Mouse (Mus musculus): ENCODE data around the gene Mfsd11.
A peak's percentile ranks its signal among the peaks of the same experiment; 100 is the strongest.
"Not testable (repeated sequence)": the region's sequence is repeated elsewhere in the genome, so short reads cannot be mapped to it uniquely, and the experiment has no call there.

Mfsd11 gene

DNA sequence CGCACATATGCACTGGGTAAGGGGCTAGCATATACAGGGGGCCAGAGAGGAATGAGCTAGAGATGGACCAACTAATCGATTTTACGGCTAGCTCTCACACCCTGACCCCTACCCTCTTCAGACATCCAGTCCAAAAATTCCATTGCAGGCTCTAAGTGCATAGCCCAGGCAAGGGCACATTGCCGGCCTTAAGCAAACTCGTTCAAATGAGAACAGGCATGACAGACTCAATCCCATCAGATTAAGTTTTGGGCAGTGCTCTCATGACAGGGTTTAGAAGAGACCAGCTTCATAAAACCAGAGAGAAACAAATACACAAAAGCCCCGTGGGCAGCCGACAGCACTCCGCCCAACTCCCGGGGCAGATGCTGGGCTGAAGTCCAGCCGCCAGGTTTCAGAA is 30.0 kb upstream of the Mfsd11 start:
- DNase-seq: no peak

DNA sequence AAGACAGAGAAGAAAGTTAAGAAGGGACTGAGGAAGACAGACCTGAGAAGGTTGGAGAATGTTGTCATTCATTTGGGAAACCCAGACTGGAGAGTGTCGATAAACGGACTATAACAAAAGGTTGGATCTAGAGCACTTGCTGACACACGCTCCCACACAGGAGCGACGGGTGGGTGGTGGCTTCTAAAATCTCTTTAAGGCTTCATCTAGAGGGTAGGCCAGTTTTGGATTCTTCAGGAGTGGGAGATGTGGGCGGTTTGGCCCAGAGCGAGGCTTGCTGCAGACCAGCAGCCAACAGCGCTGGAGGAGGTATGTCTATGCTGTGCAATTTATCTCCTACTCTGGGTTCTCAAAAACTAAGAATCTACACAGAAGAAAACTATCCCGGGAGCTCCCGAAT is 29.6 kb upstream of the Mfsd11 start:
- no peak for DNase-seq

DNA sequence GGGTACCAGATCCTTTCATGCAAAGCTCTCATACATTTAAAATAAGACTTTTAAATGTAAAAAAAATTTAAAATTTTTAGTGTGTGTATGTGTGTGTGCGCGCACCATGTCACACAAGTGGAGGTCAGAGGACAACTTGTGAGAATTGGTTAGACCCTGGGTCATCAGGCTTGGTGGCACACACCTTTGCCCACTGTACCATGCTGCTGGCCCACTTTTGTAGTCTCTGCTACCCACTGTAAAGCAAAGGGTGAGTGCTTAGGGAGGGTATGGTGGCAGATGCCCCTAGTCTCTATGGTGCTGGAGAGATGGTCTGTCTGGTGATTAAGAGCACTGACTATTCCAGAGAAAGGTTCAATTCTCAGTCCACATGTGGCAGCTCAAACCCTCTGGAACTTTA is 29.0 kb upstream of the Mfsd11 start:
- DNase-seq: no peak

DNA sequence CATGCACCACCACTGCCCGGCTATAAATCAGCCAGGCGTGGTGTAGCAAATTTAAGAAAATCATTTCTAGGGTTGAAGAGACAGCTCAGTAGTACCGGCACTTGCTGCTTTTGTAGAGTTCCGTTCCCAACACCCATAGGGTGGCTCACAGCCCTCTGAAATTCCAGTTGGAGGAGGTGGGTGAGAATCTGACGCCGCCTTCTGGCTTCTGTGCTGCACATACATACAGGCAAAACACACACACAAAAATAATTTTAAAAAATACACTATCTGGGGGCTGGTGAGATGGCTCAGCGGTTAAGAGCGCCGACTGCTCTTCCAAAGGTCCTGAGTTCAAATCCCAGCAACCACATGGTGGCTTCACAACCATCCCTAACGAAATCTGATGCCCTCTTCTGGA is 28.4 kb upstream of the Mfsd11 start:
- DNase-seq: not testable (repeated sequence)

DNA sequence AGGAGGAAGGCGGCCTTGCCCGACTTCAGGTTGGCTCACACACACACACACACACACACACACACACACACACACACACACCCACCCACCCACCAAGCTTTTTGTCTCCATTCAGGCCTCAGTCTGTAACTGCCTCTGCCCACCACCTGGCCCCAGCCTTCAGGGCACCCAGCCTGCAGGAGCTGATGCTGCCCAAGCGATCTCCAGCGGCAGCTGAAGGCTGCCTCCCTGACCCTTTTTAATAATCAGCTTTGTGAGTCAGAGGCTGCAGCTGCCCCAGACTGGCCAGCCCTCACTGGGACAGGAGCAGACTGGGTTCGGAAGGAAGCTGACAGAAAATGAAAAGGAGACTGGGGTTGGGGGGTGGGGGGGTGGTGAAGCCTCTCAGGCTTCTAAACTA is 27.0 kb upstream of the Mfsd11 start:
- DNase-seq: no peak

DNA sequence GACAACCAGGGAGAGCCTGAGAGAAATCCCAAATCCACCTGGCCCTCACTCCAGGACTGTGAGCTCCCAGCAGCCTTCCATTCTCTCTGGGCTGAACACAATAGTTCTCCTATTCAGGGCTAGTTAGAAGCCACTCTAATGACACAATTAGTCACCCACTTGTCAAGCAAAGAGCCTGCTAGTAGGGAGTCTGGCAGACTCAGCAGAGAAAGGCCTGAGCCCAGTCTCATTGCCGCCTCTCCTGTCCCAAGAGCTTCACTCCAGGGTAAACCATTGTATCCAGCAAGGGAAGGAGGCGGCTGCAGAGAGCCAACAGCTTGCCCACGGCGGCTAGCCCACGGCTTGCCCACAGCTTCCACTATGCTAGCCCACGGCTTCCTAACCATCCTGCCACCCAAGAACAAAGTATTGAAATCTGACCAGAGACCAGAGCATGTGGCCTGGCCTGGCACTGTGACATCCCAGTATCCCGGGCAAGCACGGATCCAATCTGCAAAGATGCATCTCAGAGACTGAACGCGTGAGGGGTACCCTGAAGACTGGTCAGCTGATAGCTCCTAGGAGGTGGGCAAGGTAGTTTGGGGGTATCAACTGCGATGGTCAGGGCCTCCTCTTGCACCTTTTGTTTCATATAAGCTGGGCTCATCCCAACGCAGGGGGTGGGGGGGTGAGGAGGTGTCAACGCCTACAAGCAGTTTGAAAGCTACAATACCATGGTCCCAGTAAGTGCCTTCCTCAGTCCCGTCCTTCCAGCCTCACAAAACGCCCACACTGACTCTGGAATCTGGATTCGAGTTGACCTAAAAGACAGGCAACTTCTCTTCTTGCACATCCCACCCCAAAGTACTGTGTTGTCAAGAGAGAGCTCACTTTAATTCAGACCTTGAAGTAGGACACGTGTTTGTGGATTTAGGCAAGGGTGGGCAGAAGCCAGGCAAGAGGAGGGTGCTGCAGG is 25.4 kb upstream of the Mfsd11 start:
- no peak for DNase-seq

DNA sequence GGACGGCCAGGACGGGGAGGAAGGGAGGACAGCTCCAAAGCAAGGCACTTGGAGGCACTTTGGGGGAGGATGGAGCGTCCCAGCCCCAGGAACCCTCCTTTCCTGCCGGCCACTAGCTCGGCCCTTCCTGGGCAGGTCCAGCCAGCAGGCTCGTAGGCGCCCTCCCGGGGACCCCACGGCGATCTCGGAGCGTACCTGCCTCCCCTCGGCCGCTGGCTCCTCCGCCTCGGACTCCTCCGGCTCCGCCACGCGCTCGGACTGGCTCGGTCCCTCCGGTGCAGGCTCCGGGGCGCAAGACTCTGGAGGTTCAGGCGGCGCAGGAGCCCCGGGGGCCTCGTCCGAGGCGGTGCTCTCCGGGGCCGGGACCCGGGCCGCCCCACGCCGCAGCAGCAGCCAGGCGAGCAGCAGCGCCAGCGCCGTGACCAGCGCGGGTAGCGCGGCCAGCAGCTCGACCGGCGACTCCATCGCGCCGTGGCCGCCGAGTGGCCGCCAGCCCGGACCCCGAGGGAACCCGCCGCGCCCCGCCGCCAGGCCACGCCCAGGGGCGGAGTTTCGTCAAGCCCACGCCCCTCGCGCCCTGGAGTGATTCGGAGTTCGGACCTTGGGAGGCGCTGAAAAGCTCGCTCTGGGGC is 24.6 kb upstream of the Mfsd11 start, which contains the start of gene Mxra7:
Gene Mxra7, minus strand, starts transcription at position 513 of the 632 bp plus-strand sequence.
- DNase-seq: peak; percentile 60

DNA sequence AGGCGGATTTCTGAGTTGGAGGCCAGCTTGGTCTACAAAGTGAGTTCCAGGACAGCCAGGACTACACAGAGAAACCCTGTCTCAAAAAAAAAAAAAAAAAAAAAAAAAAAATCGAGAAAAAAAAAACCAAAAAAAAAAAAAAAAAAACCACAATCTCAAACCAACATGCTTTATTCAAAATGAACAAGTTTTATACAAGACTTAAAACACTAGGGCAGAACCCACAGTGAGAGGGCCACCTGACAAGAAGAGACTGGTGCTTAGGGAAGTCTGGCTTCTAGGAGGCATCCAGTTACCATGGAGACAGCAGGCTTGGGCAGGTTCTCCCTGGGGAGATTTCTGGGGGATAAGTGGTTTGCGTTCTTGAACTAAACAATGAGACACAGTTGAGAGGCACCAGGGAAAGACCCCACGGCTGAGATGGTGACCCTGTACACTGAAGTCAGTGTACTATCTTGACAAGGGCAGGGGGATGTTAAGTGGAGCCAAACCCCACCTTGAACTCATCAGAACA is 20.0 kb upstream of the Mfsd11 start:
- DNase-seq: no peak

DNA sequence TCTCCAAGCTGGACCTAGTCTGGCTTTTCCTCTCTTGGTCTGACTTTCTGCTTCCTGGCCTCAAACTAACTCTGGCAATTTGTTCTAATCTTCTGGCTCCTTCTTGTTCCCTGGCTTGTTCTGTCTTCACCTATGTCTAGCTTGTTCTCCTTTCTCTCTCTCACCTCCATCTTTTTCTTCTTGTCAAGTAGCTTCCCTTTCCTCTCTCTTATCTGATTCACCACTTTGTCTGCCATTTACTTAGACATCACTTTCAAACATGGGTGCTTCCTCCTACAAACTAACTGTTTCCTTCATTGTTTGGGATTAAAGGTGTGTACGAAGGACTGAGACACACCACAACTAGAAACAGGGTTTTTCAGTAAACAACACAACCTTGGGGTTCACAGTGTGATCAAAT is 17.3 kb upstream of the Mfsd11 start:
- DNase-seq: no peak

DNA sequence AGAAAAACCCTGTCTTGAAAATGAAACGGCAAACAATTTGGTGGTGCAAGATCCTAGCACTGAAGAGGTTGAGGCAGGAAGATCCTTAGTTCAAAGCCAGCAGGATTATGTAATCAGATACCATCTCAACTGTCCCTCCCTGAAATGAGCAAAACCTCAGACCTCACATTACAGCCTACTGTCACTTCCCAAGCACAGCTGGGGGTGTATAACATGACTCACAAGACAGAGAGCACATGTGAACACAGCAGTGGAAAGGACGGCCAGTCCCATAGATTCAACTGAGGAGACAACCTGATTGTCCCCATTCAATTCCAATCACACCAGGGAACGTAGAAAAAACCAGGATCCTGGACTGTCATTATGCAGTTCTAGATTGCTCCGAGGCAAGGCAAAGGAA is 16.0 kb upstream of the Mfsd11 start:
- no peak for DNase-seq

DNA sequence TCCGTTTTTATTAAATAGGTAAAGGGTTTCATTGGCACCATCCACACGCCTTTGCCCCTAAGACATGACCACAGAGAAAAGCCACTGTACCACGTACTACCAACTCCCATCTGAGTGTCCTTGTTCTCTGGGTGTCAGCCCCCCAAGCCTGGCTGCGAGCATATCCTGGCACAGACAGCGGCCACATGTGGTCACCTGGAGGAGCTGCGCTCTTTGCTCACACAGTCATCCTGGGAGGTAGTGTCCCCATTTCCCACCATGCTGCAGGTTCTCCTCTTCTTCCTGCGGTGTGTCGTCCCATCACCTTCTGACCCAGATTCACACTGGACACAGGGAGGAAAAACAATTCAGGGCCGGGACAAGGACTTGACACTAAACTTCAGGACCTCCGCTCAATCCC is 14.8 kb upstream of the Mfsd11 start:
- DNase-seq: no peak

DNA sequence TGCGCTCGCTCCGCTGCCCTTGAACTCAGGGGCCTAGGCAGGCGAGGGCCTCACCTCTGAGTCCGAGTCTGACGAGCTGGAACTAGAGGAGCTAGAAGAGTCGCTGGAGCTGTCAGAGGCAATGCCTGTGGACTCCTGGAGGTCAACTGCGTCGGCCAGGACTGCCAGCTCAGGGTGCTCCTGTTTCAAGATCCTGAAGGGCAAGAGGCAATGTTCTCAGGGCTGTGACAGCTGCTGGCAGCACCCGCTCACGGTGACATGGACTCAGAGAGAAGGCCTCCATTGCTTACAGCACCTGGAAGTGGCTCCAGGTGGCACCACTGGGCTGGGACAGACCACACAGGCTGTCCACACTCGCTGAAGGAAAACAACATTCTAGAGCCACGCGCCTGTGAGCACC is 13.3 kb upstream of the Mfsd11 start:
- no peak for DNase-seq

DNA sequence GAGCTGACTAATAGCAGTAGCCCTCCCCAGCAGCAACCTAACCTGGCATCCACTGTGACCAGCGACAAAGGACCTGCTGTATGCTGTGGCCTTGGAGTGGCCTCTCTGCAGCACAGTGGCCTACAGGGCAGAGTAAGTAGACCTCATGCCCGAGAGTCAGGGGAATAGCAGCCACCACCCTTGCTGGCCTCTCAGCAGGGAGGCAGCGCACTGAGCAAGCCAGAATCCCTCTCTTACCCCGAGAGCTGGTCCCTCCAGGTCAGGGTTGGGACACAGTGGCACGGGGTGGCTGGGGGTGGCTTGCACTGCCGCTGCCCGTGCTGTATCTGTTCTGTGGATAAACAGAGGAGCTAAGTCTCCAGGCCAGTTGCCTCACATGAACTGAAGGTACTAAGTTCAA is 12.6 kb upstream of the Mfsd11 start:
- no peak for DNase-seq

DNA sequence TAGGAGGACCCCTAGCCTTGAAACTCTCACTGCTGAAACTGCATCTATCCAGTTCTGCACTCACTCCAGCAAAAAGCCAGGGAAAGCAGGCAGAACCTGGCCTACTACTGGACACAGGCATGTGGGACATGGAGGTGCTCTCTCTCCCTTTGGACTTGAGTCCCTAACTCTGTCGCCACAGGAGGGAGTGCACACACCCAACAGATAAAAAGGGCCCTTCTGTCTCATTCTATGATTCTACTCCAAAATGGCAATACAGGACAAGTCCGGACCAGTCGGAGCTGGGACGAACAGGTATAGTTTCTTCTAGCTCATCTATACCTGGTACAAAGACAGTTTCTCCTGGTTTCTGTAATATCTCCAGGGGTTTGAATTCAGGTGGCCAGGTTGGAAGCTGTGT is 11.5 kb upstream of the Mfsd11 start:
- DNase-seq: no peak

DNA sequence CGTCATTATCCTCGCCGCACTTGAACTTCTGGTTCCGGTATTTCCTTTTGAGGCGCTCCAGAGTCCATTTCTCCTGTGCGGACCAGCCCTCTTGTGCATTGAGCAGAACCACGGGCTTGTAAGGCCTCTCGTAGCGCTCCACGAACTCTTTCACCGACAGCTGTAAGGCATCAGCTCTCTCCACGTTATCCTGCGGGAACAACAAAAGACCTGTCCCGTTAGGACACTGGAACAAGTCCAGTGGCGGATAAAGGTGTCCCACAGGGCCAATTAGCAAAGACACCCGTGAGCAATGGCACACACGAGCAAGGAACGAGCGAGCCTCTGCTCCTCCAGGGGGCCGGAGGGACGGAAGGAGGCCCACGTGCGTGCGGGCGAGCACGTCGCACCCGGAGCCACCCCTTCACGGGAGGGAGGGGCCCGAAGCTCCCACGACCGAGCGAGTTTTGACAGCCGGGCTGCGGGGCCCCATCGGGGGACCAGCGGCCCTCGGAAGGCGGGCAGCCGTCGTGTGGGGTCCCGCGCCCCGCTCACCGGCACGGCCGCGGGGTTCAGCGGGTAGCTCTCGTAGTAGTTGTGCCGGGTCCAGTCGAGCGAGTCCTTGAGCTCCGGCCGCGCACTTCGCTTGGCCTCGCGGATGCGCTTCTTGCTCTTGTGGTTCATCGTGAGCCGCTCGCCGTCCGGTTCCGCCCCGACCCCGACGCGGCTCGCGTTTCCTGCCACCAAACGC is 9.5 kb upstream of the Mfsd11 start:
- peak; percentile 79 for DNase-seq

DNA sequence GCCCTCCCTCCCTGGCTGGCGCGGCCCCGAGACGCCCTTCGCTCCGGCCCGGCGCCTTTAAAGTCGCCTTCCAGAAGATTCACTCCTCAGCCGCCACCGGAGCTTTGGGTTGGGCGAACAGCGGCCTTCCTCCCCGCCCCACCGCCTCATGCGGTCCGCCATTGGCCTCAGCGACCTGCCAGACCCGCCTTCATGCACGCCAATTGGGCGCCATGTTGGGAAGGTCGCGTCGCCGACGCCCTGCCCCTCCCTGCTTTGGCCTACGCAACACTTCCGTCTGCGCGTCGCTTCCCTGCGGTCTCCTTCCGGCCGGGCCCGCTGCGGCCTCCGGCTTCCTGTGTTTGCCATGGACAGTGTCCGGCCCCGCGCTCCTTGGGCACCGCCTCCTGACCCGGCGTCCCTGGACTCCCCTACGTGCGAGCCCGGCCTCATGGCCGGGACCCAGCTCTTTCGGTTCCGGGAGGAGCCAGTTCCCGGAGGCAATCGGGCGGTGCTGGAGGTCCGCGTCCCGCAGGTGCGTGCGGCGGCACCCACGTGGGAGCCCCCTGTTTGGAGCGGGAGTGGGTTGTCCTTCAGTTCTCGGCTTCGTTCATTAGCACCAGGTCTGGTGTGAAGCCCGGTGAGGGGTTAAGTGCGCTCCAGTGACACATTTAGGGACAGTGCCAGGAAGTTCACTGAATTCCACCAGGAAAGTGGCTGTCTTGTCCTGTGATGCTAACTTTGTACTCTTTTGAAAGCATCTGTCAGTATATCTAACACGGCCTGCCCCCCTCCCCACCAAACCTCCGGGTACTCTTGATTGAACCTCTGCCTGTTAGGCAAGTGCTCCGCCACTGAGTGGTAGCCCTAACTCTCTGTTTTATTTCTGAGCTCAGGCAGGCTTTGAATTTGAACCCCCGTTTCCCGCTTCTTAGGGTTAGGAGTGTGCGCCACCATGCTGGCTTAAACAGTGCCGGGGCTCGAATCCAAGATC is 8.7 kb upstream of the Mfsd11 start, which contains the start of the genes Mettl23 and Jmjd6:
Gene Mettl23, plus strand, starts transcription at position 18 of the 973 bp plus-strand sequence.
Gene Jmjd6, minus strand, starts transcription at position 189 of the 973 bp plus-strand sequence.
- DNase-seq: peak; percentile 98

DNA sequence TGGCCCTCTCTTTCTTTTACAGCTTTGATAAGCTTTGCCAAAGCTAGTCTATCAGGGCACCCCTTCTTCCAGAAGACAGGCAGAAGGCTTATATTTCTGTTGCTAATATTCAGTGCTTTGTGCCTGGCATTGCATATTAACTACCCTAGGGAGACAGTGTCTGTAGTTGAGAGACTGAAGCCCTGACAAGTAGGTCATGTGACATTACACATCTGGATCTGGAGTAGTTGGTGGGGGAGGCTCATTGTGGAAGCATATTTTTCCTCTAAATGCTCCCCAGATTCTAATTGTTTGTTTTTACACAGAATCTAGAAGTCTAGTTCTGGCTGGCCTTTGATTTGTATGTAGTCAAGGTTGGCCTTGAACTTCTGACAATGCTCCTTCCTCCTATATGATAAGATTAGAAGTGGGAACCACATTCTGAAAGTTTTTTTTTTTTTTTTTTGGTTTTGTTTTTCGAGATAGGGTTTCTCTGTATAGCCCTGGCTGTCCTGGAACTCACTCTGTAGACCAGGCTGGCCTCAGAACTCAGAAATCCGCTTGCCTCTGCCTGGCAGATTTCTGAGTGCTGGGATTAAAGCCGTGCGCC is 5.6 kb upstream of the Mfsd11 start:
- DNase-seq: no peak

DNA sequence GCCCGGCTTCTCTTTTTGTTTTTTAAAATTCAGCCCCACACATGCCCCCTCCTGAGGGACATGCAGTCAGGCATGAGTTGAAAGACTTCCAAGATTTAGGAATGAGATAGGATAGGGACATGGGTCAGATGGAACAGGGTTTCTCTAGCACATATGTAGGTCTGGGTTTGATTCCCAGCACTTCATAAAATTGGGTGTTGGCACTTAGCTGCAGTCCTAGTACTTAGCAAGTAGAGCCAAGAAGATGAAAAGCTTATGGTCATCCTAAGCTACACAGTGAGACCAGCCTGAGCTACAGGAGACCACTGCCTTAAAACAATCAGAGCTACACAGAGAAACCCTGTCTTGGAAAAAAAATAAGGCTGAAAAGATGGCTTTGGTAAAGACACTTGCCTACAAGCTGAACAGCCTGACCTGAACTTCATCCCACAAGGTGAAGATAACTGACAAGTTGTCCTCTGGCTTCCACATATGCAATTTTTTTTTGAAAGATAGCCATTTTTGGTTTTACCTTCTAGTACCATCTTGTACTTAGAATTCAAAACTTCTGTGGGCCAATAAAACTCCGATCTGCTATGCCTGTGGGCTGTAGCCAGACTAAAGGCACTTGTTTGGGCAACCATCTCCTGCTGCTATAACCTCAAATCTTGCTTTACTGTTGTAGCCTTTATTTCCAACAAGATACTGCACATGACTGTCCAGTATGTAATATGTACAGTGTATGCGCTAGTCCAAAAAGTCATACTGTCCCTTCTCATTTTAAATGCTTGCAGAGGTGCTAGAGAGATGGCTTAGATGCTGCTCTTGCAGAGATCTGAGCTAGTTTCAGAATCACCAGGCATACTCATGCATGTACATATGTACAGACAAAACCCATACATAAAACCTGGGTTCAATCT is 4.8 kb upstream of the Mfsd11 start:
- no peak for DNase-seq

DNA sequence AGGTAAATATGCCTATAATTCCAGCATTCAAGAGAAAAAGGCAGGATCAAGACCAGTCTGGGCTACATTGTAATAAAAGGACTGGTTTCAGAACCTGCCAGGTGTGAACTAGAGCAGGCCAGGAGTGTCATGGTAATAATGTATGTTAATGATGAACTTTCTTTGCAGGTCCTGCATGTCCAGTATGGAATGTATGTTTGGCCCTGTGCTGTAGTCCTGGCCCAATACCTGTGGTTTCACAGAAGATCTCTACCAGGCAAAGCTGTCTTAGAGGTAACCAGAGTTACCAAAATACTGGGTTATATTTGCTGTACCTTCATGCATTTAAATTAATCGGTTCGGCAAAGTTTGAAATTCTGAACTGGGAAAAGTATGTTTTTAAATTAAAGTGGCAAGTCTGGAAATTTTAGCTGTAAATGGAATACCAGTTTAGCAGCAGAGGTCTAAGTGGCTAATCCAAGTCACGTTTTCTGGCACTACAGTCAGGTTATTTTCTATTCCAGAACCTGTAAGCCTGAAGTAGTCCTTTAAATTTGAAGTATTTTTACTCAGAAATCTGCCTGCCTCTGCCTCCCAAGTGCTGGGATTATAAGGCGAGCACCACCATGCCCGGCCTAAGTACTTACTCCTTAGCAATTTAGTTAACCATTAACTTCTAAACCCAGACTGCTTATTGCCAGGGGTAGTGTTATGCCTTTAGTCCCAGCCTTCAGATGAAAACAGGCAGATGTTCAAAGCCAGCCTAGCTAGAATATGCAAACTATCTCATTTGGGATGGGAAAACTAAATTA is 4.0 kb upstream of the Mfsd11 start:
- no peak for DNase-seq

DNA sequence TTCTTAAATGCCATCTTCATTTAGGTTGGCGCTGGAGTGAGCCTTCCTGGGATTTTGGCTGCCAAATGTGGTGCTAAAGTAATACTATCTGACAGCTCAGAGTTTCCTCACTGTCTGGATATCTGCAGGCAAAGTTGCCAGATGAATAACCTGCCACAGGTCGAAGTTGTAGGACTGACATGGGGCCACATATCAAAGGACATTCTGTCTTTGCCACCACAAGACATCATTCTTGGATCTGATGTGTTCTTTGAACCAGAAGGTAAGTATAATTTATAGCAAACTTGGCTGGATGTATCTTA is 3.4 kb upstream of the Mfsd11 start:
- not testable (repeated sequence) for DNase-seq

Measured in right cerebral cortex, postnatal 25 days (tissue).